Mouse (Mus musculus): ENCODE measurements around the gene Prkca.

Gene Prkca

DNA sequence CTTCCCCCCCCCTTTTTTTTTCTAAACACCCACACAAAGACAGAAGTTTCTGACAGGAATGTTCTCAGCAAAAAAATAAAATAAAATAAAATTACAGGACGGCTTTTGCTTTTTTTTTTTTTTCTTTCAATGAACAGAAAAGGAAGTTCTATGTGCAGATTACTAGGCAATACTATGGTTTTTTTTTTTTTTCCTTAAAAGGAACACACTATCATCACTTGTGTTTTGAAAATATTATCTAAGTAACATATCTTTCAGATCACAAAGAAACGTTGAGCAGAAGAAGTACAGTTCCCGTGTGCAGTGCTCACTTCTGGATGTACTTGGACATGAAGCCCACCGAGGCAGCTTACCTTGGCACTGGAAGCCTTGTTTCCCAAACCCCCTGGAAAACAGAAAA lies 3.4 kb downstream of the Prkca start:
- DNase-seq (ENCODE audit: low spot score in 2 of 2): no peak

DNA sequence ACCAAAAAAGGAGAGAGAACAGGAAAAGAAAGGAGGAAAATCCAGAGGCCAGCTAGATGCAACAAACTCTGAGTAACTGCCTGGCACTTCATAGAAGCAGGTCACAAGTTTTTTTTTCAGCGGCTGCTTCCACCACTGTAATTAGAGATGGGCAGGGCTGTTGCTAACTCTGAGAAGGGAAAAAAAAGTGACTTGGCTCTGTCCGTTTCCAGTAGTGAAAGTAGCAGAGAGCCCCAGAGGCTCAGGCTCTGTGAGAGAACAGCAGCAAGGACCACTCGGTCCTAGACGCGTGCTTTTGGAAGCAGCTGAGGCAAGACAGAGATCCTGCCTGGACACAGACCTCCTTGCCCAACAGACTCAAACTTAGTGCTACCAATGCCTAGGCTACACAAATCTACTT lies 7.3 kb downstream of the Prkca start:
- DNase-seq (ENCODE audit: low spot score in 2 of 2): no peak

DNA sequence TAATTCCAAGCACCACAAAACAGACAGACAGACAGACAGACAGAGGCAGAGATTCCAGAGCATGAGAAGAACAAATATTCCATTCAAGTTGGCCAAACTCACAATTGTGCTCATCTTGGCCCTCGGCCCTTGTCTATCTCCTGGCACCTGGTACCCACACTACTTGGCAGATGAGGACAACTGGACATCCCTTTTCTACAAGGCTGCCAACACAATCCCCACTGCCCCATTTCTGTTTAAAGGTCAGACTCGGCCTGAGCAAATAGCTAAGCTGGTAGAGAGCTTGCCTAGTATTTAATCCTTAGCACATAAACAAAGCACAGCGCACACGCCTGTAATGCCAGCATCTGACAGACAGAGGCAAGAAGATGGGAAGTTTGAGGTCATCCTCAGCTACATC lies 8.2 kb downstream of the Prkca start:
- no peak for DNase-seq (ENCODE audit: low spot score in 2 of 2)

DNA sequence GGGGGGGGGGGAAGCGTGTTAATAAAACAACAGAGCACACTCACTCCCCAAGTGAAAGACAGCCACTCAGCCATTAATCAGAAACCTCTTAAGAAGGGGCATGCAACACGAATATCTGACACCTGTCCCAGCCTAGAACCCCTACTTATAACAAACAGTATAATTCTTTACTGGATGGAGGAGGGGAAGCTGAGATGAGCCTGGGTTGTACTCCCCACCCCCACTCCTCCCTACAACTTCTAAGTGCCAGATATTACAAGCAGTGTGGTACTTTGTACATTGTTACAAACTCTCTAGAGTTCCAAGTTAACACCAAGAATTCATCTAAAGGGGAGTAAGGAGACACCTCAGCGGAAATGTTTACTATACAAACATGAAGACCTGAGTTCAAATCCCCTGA lies 9.1 kb downstream of the Prkca start:
- no peak for DNase-seq (ENCODE audit: low spot score in 2 of 2)

DNA sequence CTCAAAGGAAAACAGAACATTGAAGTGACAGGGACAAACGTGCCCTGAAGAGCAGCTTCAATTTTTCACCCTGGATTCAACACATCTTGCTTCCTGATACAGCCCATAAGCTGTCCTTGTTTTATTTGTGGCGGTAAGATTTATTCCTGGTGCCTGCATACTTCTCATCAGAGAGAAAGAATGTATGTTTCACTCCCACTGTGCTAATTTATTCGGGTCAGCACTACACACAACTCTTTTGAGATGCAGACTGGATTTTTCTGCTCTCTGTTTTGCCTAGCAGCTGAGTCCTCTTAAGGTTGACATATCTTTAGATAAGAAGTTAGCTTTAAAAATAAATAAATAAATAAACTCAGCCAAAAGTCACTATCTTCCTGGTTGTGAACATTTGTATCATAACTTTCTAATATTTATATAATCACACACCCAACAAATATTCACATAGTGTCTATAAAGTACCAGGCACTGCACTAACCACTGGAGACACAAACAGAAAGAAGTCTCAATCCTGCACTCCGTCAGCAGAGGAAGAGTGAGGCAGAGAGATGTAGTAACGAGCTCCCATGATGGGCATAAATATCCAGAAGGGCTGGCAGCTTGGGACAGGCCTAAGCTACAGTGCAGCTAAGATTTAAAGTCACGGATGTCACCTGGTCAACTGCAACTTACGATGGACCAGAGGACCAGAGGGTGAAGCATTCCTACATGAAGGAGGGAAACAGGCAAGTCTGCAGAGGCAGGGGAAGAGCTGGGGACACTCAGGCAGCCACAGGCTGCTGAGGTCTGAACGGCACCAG lies 9.9 kb downstream of the Prkca start:
- DNase-seq (ENCODE audit: low spot score in 2 of 2): no peak

DNA sequence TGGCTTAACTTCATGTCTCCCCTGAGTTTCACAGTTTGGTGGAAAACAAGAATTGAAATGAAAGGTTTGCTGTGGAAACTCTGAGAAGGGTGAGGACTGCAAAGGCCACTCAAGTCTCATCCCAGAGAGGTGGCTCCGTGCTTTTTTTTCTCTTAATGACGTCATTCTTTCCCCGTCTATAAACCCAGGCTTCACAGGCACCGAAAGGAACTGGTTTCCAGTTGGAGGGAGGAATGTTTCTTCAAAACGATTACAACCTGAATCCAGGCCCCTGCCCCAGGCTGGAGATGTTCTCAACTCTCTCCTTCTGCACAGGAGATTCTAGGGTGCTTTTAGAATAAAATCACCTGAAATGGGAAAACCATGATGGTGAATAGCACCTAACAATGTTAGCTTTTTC lies 10.7 kb downstream of the Prkca start:
- no peak for DNase-seq (ENCODE audit: low spot score in 2 of 2)

DNA sequence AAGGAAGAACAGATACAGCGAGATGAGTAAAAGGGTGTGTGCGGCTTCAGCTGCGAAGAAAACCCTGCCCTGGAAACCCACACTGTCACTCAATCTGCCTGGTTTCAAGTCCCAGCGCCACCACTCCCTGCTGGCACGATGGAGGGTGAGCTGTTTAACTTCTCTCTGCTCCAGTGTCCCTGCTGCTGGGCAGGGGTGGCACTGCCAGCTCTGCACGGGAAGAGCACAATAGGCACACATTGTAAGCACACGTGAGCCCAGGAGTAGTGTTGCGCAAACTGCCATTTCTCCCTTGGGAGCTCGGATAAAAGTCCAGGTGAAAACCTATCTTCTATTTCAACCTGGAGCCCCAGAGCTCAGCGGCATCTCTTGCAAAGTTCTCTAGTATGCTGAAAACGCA lies 12.9 kb downstream of the Prkca start:
- DNase-seq (ENCODE audit: low spot score in 2 of 2): no peak

DNA sequence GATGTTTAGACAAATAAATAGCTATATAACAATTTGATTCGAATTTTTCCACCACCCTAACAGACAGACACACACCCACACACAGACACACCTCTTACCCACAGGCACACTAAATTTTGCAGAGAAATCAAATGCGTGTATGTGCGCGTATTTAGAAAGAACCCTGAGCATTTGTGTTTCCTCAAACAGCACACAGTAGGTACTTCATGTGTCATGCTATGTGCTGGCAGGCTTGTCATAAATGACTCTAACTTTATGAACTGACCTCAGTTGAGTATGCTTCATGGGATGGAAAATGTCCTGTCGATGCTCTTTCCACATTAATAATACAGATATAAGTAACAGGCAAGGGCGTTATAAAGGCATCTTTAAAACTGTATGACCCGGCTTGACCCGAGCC lies 17.8 kb downstream of the Prkca start:
- no peak for DNase-seq (ENCODE audit: low spot score in 2 of 2)

DNA sequence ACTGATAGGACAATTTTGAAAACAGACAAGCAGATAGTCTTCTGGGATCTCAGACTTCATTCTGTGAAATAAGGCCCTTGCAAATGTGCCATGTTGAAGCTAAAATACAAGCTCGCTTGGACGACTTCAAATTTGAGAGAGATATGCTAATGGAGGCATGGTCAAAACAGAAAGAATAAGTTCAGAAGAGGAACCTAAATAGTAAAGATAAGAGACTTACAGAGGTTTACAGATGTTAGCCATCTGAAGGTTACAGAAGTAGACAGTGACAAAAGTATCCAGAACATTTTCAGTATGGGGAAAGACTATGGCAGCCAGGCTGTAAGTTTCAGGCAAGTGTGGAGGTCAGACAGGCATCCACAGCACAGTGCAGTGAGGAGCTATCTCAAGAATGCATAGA lies 21.6 kb downstream of the Prkca start:
- DNase-seq (ENCODE audit: low spot score in 2 of 2): no peak

DNA sequence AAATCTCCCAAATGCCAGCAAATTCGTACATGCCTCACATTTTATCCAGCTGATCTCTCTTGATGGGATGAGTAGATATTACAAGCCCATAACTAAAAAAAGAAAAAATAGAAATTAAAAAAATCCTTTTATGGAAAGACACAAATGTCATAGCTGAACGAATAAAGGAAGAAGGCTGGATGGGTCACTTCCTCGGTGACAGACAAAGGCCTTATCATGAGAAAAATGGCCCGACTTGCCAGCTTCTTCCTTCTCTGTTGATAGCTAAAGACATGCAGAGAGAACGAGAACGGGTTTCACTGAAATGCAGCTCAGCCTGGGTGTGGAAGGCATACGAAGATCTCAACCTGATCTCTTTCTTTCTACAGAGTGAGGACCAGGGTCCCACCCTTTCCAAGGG lies 23.2 kb downstream of the Prkca start:
- no peak for DNase-seq (ENCODE audit: low spot score in 2 of 2)

DNA sequence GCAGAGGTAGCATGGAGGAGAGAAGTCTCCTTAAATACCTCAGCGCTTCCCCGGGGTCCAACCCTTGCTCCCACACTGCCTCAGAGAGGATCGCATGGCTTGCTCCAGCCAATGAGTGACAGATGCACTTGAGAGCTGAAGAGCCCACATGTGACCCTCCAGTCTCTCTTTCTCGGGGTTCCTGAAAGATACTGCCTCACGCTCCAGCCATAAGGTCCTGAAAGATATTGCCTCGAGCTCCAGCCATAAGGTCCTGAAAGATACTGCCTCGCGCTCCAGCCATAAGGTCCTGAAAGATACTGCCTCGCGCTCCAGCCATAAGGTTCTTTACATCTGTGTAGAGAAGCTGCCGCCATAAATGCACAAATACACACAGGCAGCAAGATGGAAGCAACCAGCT lies 24.6 kb downstream of the Prkca start:
- DNase-seq (ENCODE audit: low spot score in 2 of 2): no peak

DNA sequence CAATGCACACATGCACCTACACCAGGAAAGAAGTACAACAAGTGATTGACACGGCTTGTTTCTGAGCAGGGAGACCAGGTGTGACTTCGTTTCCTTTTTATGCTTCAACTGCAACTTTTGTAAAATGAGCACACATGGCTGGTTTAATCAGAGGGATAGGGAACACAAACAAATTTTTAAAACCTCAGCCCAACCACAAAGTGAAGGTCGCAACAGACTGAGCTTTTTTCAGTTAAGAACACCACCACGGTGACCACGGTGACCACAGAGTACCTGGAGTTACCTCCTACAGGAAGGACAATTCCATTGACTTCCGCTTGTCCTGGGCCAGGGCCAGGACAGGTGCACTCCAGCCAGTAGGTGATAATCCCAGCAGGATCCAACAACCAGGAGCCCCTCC lies 25.9 kb downstream of the Prkca start:
- no peak for DNase-seq (ENCODE audit: low spot score in 2 of 2)

DNA sequence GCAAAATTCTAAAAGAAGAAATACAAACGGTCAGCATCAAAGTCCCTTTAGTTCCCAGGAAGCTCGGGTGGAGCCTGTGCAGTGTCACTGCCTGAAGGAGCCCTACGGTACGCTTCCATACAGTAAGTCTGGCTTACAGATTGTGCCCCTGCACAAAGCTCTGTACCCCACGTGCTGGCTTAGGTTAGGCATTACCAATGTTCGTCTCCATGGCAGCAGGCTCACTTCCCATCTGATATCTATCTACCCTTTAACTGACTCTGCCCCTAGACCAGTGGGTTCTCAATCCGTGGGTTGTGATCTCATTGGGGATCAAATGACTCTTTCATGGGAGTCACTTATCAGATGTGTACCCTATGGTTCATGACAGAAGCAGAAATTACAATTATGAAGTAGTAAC lies 28.0 kb downstream of the Prkca start:
- DNase-seq (ENCODE audit: low spot score in 2 of 2): no peak

DNA sequence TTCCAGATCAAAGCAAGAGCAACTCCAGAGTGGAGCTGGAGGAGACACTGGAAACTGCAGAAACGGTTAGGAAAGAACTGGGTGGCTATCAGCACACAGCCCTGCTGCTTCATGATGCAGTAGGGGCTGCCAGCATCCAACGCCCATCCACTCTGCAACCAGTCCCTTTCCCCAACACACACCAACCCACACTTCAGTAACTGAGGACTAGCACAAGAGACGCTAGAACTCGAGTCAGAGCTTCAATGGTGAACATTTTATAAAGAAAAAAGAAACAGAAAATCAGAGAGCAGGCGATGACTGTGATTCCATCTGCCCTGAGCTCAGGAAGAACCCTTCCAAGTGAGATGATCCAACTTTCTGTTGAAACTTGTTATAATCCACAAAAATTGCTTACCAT lies 31.2 kb downstream of the Prkca start:
- peak; percentile 22 for DNase-seq (ENCODE audit: low spot score in 2 of 2)

DNA sequence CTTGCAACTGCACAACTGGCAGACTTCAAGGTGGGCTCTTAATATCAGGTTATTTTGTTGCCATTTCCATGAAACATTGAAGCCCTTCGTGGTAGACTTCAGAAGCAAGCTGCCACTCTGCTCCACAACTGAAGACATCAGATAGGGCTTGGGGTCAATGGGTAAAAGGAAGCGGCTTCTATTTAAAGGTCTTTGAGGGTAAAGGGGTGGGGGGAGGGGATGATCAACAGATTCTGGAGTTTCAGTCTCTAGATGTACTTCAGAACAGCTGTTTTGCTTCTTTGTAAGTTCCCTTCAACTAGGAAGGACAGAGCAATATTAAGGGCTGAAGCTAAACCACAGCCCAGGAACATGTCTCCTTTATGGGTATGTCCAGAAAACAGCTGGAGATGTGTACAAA lies 31.8 kb downstream of the Prkca start:
- DNase-seq (ENCODE audit: low spot score in 2 of 2): no peak

DNA sequence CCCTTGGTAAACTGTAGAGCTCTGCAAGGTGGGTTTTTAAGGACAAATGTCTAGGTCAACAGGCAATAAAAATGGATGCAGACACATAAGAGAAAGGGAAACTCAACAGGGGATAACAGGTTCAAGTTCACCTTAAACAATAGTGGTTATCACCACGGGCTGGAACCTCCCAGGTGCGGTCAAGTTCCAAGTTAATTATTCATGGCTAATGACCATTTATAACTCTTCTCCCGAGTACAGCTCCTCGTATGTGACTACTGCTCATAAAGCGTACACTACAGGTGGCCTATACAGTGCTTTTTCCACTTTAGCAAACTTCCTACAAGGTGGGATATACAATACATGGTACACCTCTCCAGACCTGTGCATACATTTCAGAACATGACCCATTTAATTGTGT lies 33.9 kb downstream of the Prkca start:
- no peak for DNase-seq (ENCODE audit: low spot score in 2 of 2)

DNA sequence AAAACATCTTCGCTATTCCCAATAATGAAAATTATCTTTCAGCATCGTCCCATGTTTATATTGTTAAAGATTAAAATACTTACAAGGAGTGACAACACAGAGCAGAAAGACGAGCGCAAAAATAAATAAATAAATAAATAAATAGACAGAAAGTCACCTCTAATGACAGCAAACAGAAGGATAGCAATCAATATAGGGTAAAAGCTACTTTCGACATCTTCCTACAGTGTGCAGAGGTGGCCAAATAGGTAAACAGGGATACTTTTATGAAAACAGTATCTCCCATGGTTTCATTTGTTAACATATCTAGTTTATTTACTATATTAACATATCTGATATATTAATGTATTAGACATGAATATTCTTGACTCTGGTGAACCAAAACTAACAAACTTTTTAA lies 35.5 kb downstream of the Prkca start:
- no peak for DNase-seq (ENCODE audit: low spot score in 2 of 2)

DNA sequence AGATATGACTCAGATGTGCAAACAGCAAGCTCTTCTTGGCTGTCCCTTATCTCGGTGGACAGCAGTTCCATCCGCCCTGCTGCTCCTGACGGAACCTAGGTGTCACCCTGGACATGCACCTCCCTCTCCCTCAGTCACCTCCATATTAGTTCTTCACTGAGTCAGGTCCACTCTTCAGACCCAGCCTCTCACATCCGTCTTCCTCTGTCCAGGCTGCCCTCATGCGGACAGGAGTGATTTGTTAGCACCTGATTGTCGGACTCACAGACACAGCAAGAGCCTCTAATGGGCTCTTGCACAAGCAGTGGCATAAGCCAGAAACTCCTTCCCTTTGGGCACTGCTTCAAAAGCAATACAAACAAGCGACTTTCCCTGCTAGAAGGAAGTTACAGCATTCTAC lies 36.5 kb downstream of the Prkca start:
- DNase-seq (ENCODE audit: low spot score in 2 of 2): no peak

DNA sequence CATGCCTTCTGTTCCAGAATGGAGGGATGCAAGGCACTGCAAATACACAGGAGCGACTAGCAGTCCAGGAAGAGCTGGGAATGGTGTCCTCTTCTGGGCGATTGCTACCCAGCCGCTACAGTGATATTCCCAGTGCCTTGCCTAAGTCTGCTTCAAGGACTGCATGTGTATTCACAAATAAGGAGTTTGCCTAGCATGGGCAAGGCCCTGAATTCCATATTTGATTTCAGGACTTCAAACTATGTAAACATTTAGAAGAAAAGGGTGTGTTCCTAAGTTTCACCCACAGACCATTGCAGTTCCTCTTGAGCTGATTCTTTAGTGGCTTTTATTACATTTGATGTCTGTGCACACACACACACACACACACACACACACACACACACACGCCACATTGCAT lies 39.9 kb downstream of the Prkca start:
- DNase-seq (ENCODE audit: low spot score in 2 of 2): no peak

DNA sequence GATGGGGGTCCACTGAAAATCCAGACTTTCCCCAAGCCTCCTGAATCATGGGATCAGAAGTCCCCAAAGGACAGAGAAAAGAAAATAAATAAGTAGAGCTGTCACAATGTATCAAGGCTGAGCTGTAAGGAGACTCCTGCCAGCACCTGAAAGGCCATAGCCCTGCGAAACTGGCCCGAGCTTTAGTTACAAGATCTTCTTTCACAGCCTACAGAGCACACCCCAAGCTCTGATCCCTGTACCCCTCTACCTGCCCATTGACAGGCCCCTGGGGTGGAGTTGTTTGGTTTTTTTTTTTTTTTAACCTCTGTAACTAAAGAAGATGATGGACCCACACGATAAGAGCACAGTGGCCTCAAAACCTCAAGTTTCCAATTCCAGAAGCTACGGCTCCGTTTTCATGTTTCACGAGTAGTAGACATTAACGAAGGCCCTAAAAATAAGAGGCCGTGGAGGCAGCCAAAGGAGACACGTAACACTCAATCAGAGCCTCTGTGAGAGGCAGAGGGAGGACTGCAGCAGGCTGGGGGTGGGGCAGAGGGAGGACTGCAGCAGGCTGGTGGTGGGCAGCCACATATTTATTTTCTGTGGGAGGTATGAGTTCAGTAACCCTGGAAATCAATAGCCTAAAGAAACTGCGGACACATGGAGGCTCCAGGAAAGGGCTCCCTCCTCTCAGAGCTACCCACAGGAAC lies 41.8 kb downstream of the Prkca start:
- no peak for DNase-seq (ENCODE audit: low spot score in 2 of 2)

DNA sequence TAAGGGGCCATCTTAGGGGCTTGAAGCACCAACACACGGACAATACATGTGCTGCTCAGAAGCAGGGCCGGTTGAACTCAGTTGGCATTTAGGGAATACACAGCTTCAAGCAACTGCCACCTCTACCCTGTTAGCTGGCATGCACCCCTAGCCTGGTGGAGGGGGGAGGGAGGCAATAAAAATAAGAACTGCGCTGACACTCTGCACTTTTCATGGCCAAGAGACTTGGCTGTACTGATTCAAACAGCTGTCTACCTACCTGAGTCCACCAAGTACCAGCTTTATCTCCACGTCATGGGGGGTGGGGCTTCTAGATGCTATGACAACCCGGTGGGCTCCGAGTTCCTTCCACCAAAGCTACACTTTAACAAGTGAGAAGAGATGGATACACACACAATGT lies 42.7 kb downstream of the Prkca start:
- DNase-seq (ENCODE audit: low spot score in 2 of 2): no peak

DNA sequence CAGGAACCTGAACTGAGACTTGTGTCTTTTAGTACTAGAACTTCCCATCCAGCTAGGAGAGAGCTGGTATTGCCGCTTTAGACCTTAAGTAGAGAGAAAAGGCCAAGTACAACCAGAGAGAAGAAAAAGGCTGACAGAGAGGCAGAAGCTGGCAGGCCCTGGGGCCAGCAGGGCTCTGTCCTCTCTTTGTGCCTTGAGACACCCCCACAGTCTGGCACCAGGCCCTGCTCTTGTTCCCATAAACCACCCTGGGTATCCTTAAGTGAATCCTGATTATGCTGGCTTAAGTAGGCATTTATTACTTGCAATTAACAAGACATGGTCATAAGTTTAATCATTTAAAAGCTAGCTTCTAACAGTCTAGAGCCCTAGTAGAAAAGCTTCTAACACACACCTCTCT lies 43.3 kb downstream of the Prkca start:
- no peak for DNase-seq (ENCODE audit: low spot score in 2 of 2)

DNA sequence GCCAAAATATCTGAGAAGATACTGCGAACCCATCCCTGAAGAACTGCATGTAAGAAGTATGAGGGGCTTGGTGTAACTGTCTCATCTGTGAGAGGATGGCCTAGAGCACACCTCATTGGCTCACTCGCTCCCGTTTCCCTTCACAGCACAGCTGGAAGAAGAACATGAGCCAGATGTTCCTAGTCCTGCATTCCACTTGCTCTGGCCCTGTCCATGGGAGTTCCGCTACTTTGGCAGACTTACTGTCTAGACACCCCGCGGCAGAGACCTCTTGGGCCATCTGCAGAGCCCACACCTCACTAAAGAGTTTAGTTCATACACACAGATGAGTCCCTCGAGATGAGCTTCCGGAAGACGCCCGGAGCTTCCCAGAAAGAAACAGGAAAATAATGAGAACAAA lies 43.8 kb downstream of the Prkca start:
- no peak for DNase-seq (ENCODE audit: low spot score in 2 of 2)

DNA sequence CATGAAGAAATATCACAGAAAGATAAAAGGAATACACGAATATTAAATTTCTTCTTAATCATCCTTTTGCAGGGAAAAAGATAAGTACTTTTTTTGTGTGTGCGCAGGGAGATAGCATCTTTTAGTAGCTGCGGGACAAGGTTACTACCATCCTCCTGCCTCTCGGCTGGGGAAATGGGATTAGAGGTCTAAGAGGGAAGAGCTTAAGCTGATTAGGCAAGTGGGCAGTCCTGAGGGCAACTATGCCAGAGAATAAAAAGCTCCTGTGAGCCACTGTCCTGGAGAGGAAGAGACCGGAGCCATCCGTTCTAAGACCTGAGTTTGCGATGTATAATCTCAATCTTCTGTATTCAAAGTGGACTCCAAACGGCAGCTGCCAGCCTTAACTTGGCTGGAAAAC lies 45.8 kb downstream of the Prkca start:
- no peak for DNase-seq (ENCODE audit: low spot score in 2 of 2)
